Comparison of ENCODE assay signal across 11 mouse cellular contexts in the genomic region with DNA sequence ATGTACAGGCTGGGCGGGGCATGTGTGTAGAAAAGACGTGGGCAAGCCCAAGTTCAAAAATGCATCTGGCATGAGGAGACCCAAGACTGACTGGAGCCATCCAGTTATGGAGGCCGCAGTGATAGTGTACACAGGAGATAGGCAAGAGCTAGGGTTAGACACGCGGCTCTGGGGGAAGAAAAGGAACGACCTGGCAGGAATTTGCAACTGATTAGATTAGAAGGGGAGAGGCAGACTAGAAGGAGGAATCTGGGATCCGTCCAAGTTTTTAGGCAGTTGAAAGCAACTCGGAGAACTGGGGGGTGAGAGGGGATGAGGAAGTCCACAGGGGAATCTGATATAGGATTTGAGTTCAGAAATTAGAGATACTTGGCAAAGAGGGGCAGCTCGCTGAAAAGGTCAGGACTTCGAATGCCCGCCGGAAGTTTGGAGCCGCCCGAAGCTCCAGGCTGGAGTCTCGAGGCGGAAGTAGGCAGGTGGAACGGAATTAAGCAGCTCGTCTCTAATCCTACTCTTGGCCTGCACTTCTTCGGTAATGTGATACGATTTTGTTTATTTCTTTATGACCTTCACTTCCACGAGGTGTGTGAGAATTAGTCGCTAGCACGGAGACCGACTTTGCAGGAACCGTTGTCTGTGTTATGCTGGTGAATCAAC. TPM values are rescaled to one million over a fixed set of nuclear protein-coding genes. Genes with fewer than 3 reads are reported as not detected.
DNase-seq lines count a peak whose midpoint lies in the region; ATAC-seq and TF ChIP-seq lines count a peak whose summit lies in the region.
"Had no signal": no experiment of that assay in that cellular context is flagged by ENCODE, and none has a peak within 500 bp of the region (broad histone marks: within the 10 kb centered on the region; RNA-seq: fewer than 3 reads in every experiment).

No protein-coding gene starts in this region.

- DNase-seq in hindbrain, postnatal 0 days (ENCODE audit: low spot score), result no peak
- peak; percentile 34 for DNase-seq in limb, embryonic 14.5 days (ENCODE audit: low spot score)
- peak; percentile 54 for DNase-seq in stomach, postnatal 0 days (ENCODE audit: low spot score)
- DNase-seq in right cerebral cortex, adult 2 months (ENCODE audit: low spot score in 2 of 2), result no peak
- no peak for DNase-seq in thymus, postnatal 4 days
- DNase-seq: cerebellum, adult 9-10 months had no signal

- ATAC-seq in hindbrain, postnatal 0 days, result no peak
- ATAC-seq in hindbrain, embryonic 13.5 days (ENCODE audit: low FRiP score), result no peak
- ATAC-seq in heart, embryonic 13.5 days (ENCODE audit: extremely low read depth, insufficient number of reproducible peaks, low FRiP score, low TSS enrichment), result no peak
- no peak for ATAC-seq in limb, embryonic 14.5 days (ENCODE audit: low FRiP score, low read depth)
- no peak for ATAC-seq in stomach, postnatal 0 days (ENCODE audit: low FRiP score, low TSS enrichment)
- ATAC-seq in frontal cortex, adult (ENCODE audit: low TSS enrichment), result no peak

- 70% methylated on average over 25 of the region's 25 CpGs for WGBS in hindbrain, postnatal 0 days
- 73% methylated on average over 25 of the region's 25 CpGs for WGBS in hindbrain, embryonic 13.5 days
- 21% methylated on average over 25 of the region's 25 CpGs for WGBS in heart, embryonic 13.5 days
- WGBS in limb, embryonic 14.5 days, result 68% methylated on average over 25 of the region's 25 CpGs
- 23% methylated on average over 25 of the region's 25 CpGs for WGBS in stomach, postnatal 0 days

- H3K4me3 ChIP-seq in hindbrain, postnatal 0 days (ENCODE audit: low read length), result no peak overlapping the region
- H3K4me3 ChIP-seq in hindbrain, embryonic 13.5 days, result no peak overlapping the region
- H3K4me3 ChIP-seq in heart, embryonic 13.5 days, result peak overlapping the region; percentile 42
- no peak overlapping the region for H3K4me3 ChIP-seq in limb, embryonic 14.5 days (replicated peaks; ENCODE audit: low read length)
- H3K4me3 ChIP-seq in stomach, postnatal 0 days (ENCODE audit: low read depth, low read length), result peak overlapping the region; percentile 34
- H3K4me3 ChIP-seq: neural tube, embryonic 13.5 days had no signal

- no peak for TF ChIP-seq CTCF in hindbrain, postnatal 0 days (IDR thresholded peaks at IDR 0.05; ENCODE audit: low read depth)
- TF ChIP-seq CTCF in stomach, postnatal 0 days (IDR thresholded peaks at IDR 0.05; ENCODE audit: low read depth), result no peak

- H3K9me3 ChIP-seq in hindbrain, postnatal 0 days (ENCODE audit: low read length), result no peaks in the 10 kb centered on the region
- H3K9me3 ChIP-seq in hindbrain, embryonic 13.5 days, result no peaks in the 10 kb centered on the region
- H3K9me3 ChIP-seq in heart, embryonic 13.5 days, result no peaks in the 10 kb centered on the region
- no peaks in the 10 kb centered on the region for H3K9me3 ChIP-seq in limb, embryonic 14.5 days (ENCODE audit: control insufficient read depth, low read length)
- H3K9me3 ChIP-seq in stomach, postnatal 0 days (ENCODE audit: control insufficient read depth, low read length), result no peaks in the 10 kb centered on the region
- H3K9me3 ChIP-seq: neural tube, embryonic 13.5 days had no signal

- no peak for TF ChIP-seq POLR2A in limb, embryonic 14.5 days (IDR thresholded peaks at IDR 0.05; ENCODE audit: borderline replicate concordance, extremely low read depth, insufficient read depth, insufficient read length)

- H3K27ac ChIP-seq in hindbrain, postnatal 0 days, result no peak overlapping the region
- H3K27ac ChIP-seq in hindbrain, embryonic 13.5 days, result no peak overlapping the region
- H3K27ac ChIP-seq in heart, embryonic 13.5 days (replicated peaks), result peak overlapping the region; percentile 66
- no peak overlapping the region for H3K27ac ChIP-seq in limb, embryonic 14.5 days (replicated peaks; ENCODE audit: low read depth, low read length)
- no peak overlapping the region for H3K27ac ChIP-seq in stomach, postnatal 0 days (replicated peaks)
- H3K27ac ChIP-seq: neural tube, embryonic 13.5 days had no signal

- H3K4me1 ChIP-seq in hindbrain, postnatal 0 days (ENCODE audit: insufficient read depth, low read length), result no peaks in the 10 kb centered on the region
- H3K4me1 ChIP-seq in hindbrain, embryonic 13.5 days (replicated peaks), result peaks cover 11% of the 10 kb centered on the region
- H3K4me1 ChIP-seq in heart, embryonic 13.5 days, result peaks cover 31% of the 10 kb centered on the region
- 0 out of 2 replicates have a peak, but pooled peaks cover 10% of the 10 kb centered on the region for H3K4me1 ChIP-seq in limb, embryonic 14.5 days (ENCODE audit: control insufficient read depth, insufficient read depth, low read length)
- H3K4me1 ChIP-seq in stomach, postnatal 0 days (replicated peaks; ENCODE audit: control insufficient read depth, insufficient read depth), result no peaks in the 10 kb centered on the region

- no peak overlapping the region for H3K9ac ChIP-seq in hindbrain, postnatal 0 days (replicated peaks; ENCODE audit: low read length)
- H3K9ac ChIP-seq in hindbrain, embryonic 13.5 days, result no peak overlapping the region
- H3K9ac ChIP-seq in heart, embryonic 13.5 days, result peak overlapping the region; percentile 71
- H3K9ac ChIP-seq in limb, embryonic 14.5 days (ENCODE audit: low read depth, low read length, severe bottlenecking), result no peak overlapping the region
- H3K9ac ChIP-seq in stomach, postnatal 0 days (ENCODE audit: low read length), result 0 out of 2 replicates have a peak overlapping the region, but pooled peaks have one; percentile 35
- H3K9ac ChIP-seq: neural tube, embryonic 13.5 days had no signal

- no peaks in the 10 kb centered on the region for H3K27me3 ChIP-seq in hindbrain, postnatal 0 days (ENCODE audit: insufficient read depth, low read length)
- peaks cover 3% of the 10 kb centered on the region; the same call in 1 of the 2 replicates for H3K27me3 ChIP-seq in hindbrain, embryonic 13.5 days
- no peaks in the 10 kb centered on the region for H3K27me3 ChIP-seq in heart, embryonic 13.5 days (replicated peaks)
- no peaks in the 10 kb centered on the region for H3K27me3 ChIP-seq in limb, embryonic 14.5 days (ENCODE audit: control insufficient read depth, insufficient read depth, low read length)
- H3K27me3 ChIP-seq in stomach, postnatal 0 days (ENCODE audit: control insufficient read depth, insufficient read depth, low read length), result no peaks in the 10 kb centered on the region
- H3K27me3 ChIP-seq: CH12.LX; neural tube, embryonic 13.5 days had no signal

- 0 out of 2 replicates have a peak overlapping the region, but pooled peaks have one; percentile 10 for H3K4me2 ChIP-seq in hindbrain, postnatal 0 days (ENCODE audit: low read depth, low read length)
- no peak overlapping the region for H3K4me2 ChIP-seq in hindbrain, embryonic 13.5 days
- H3K4me2 ChIP-seq in heart, embryonic 13.5 days, result peak overlapping the region; percentile 71
- no peak overlapping the region for H3K4me2 ChIP-seq in limb, embryonic 14.5 days (replicated peaks; ENCODE audit: low read depth, low read length, severe bottlenecking)
- H3K4me2 ChIP-seq in stomach, postnatal 0 days (replicated peaks; ENCODE audit: low read depth), result peak overlapping the region; percentile 57
- H3K4me2 ChIP-seq: neural tube, embryonic 13.5 days had no signal

- TF ChIP-seq EP300 in stomach, postnatal 0 days (optimal IDR thresholded peaks at IDR 0.05), result no peak

- no peaks in the 10 kb centered on the region for H3K36me3 ChIP-seq in hindbrain, postnatal 0 days (ENCODE audit: insufficient read depth, low read length)
- H3K36me3 ChIP-seq in hindbrain, embryonic 13.5 days, result no peaks in the 10 kb centered on the region
- H3K36me3 ChIP-seq in heart, embryonic 13.5 days, result no peaks in the 10 kb centered on the region
- H3K36me3 ChIP-seq in limb, embryonic 14.5 days (ENCODE audit: control insufficient read depth, insufficient read depth, low read length), result no peaks in the 10 kb centered on the region
- H3K36me3 ChIP-seq in stomach, postnatal 0 days (ENCODE audit: control insufficient read depth, insufficient read depth, low read length), result no peaks in the 10 kb centered on the region
- H3K36me3 ChIP-seq: neural tube, embryonic 13.5 days had no signal

RNA-seq across cellular contexts. Expression of a gene that starts 4.0 kb away (rescaled TPM):
- 10.0 and 11.2 TPM in 2 replicates for total RNA-seq in hindbrain, postnatal 0 days (2014; rRNA removed)
- 5.2 and 5.3 TPM in 2 replicates for polyA plus RNA-seq in hindbrain, postnatal 0 days (2015; fragmentation: Nextera tagmentation; extraction: Ambion mirVana)
- 5.4 and 6.0 TPM in 2 replicates for polyA plus RNA-seq in hindbrain, embryonic 13.5 days (2015; fragmentation: Nextera tagmentation; extraction: Ambion mirVana)
- 10.6 and 11.1 TPM in 2 replicates for polyA plus RNA-seq in heart, embryonic 13.5 days (2015; fragmentation: Nextera tagmentation; extraction: Ambion mirVana)
- polyA plus RNA-seq in limb, embryonic 14.5 days (2012; rRNA removed), result 10.9 and 11.4 TPM in 2 replicates
- polyA plus RNA-seq in limb, embryonic 14.5 days (2014; fragmentation: Nextera tagmentation; extraction: Ambion mirVana), result 13.5 and 14.6 TPM in 2 replicates
- 5.1 and 5.3 TPM in 2 replicates for polyA plus RNA-seq in stomach, postnatal 0 days (2015; fragmentation: Nextera tagmentation; extraction: Ambion mirVana)

Comparison
In these comparisons a context has a peak if more than half of its experiments do, and no peak if none do; other contexts are left out.
1. H3K4me2 ChIP-seq: peak in hindbrain, postnatal 0 days (single experiment), heart, embryonic 13.5 days (single experiment) and stomach, postnatal 0 days (single experiment); none in hindbrain, embryonic 13.5 days (single experiment) and limb, embryonic 14.5 days (single experiment).
2. DNase-seq: peak in limb, embryonic 14.5 days (single experiment) and stomach, postnatal 0 days (single experiment); none in hindbrain, postnatal 0 days (single experiment), right cerebral cortex, adult 2 months (0 of 2) and thymus, postnatal 4 days (single experiment).
3. H3K4me3 ChIP-seq: peak in heart, embryonic 13.5 days (single experiment) and stomach, postnatal 0 days (single experiment); none in hindbrain, postnatal 0 days (single experiment), hindbrain, embryonic 13.5 days (single experiment) and limb, embryonic 14.5 days (single experiment).
4. H3K9ac ChIP-seq: peak in heart, embryonic 13.5 days (single experiment) and stomach, postnatal 0 days (single experiment); none in hindbrain, postnatal 0 days (single experiment), hindbrain, embryonic 13.5 days (single experiment) and limb, embryonic 14.5 days (single experiment).